Mouse (Mus musculus): ENCODE results near the gene Ttbk1. TPM values are rescaled to one million over a fixed set of nuclear protein-coding genes. Genes with fewer than 3 reads are reported as not detected.

The Ttbk1 gene
- 0.31 TPM for polyA plus RNA-seq (2017; shearing (Covaris generic))

DNA sequence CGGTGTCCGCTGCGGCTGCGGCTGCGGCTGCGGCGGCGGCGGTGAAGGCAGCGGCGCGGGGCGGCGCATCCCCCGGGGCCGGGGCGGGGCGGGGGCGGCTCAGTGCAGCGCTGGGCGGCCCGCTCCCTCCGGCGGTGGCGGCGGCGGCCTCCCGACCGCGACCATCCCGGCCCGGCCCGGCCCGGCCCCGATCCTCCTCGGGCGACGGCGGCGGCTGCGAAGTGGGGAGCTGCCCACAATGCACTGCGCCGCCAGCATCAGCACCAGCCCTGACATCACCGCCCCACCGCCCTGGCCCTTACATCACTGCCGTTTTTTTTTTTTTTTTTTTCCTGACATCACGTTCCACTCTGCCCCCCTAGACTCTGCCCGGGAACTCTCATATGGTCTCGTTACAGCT lies at the start of gene Ttbk1:
Ttbk1 (minus strand) TSS at position 245 of the 400 bp plus-strand sequence.

DNA sequence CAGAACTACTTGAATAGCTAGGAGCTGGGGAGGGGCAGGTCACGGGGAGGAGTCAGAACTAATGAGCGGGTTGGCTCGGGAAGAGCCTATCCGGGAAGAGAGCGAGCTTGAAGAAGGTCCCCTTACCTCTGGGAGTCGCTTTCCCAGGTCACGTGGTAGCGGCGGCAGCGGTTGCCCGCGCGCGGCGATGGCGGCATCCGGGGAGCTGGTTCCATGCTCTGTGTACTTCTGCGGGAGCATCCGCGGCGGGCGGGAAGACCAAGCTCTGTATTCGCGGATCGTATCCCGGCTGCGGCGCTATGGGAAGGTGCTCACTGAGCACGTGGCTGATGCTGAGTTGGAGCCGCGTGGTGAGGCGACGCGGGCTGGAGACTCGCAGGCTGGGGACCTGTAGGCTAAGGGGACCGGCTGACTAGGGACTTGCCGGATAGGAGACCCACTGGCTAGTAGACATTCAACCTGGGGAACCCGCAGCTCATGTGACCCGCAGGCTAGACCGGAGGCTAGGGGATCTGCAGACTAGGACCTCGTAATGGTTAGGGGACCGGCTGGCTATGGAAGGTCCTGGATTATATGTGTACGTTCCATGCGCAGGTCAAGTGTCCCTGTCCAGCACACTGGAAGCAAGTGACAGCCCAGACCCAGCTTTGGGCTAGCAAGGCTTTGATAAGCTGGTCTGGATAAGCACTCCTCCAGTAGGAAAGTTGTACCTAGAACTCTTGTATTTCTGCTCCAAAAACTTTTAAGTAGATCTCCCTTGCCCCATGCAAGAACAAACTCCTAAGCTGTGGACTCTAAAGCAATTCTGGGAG lies 9.4 kb upstream of the Ttbk1 start, which contains the start of gene Dnph1:
Dnph1 (plus strand) TSS at position 89 of the 812 bp plus-strand sequence.

DNA sequence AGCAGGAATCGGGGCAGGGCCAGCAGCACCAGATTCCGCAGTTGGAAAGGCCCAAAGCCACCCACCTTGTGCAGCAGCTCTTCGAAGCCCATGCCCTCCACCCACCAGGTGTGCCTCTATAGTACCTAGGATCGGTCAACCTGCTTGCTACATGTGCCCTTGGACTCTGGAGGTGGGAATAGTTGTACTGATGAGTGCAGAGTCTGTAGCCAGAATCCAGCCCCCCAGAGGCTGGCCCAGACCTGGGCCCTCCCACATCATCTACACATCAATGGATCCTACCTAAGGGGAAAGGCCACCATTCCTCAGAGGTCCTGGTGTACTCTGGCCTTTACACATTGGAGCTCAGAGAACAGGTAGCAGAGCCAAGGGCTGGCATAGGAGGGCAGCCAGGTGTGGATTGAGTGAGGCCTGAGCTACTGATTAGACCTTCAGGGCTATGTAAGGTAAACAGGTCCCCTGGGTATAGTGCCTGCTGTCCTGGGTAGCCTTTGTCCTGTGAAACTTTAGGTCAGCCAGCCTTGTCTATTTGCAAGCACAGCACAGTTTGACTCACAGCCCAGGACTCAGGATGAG lies 49.1 kb downstream of the Ttbk1 start, which contains the start of gene Slc22a7:
Slc22a7 (minus strand) TSS at position 160 of the 576 bp plus-strand sequence.

DNA sequence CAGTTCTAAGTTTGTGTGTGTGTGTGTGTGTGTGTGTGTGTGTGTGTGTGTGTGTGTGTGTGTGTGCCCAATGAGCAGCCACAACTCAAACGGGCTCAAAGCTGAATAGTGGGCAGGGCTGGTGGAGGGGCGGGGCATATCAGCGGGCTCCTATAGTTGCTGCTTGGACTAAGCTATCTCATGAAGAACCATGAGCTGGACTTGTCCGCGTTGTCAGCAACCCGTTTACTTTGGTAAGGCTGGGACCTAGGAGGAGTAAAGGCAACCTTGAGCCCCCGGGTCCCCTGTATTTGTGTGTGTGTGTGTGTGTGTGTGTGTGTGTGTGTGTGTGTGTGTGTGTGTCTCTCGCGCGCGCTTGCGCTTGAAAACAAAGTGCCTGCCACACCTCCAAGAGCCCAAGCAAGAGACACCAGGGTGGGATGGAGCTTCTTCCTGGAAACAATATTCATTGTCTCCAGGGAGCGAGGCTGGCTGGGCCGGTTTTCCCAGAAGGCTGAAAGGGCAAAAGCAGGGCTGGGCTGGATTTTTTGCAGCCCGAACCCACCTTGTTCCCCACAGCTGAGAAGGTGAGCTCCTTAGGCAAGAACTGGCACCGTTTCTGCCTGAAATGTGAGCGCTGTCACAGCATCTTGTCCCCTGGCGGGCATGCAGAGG lies 58.6 kb downstream of the Ttbk1 start, which contains the start of gene Crip3:
Crip3 (plus strand) TSS at position 166 of the 654 bp plus-strand sequence.

Other genes with a start within 250 kb of the Ttbk1 start
- 82.5 TPM for gene Polr1c, start 239.6 kb downstream of the Ttbk1 start, polyA plus RNA-seq (2017; shearing (Covaris generic))
- 145 TPM for gene Yipf3, start 239.6 kb downstream of the Ttbk1 start, polyA plus RNA-seq (2017; shearing (Covaris generic))
- gene Lrrc73, start 234.1 kb downstream of the Ttbk1 start, polyA plus RNA-seq (2017; shearing (Covaris generic)): not detected
- gene Tjap1, start 204.6 kb downstream of the Ttbk1 start, polyA plus RNA-seq (2017; shearing (Covaris generic)): 27.3 TPM
- not detected for gene Dlk2, start 190.3 kb downstream of the Ttbk1 start, polyA plus RNA-seq (2017; shearing (Covaris generic))
- 8.1 TPM for gene Abcc10, start 159.3 kb downstream of the Ttbk1 start, polyA plus RNA-seq (2017; shearing (Covaris generic))
- 1.6 TPM for gene Zfp318, start 103.9 kb downstream of the Ttbk1 start, polyA plus RNA-seq (2017; shearing (Covaris generic))
- not detected for gene Crip3, start 58.7 kb downstream of the Ttbk1 start, polyA plus RNA-seq (2017; shearing (Covaris generic))
- gene Slc22a7, start 49.2 kb downstream of the Ttbk1 start, polyA plus RNA-seq (2017; shearing (Covaris generic)): not detected
- gene Dnph1, start 9.0 kb upstream of the Ttbk1 start, polyA plus RNA-seq (2017; shearing (Covaris generic)): 6.6 TPM
- 10.7 TPM for gene Cul9, start 58.7 kb upstream of the Ttbk1 start, polyA plus RNA-seq (2017; shearing (Covaris generic))
- gene Srf, start 68.5 kb upstream of the Ttbk1 start, polyA plus RNA-seq (2017; shearing (Covaris generic)): 2.2 TPM
- not detected for gene Ptk7, start 141.8 kb upstream of the Ttbk1 start, polyA plus RNA-seq (2017; shearing (Covaris generic))
- gene Klc4, start 158.3 kb upstream of the Ttbk1 start, polyA plus RNA-seq (2017; shearing (Covaris generic)): 28.2 TPM
- gene Mrpl2, start 158.6 kb upstream of the Ttbk1 start, polyA plus RNA-seq (2017; shearing (Covaris generic)): 81.5 TPM
- 10.1 TPM for gene Cul7, start 162.7 kb upstream of the Ttbk1 start, polyA plus RNA-seq (2017; shearing (Covaris generic))
- 79.3 TPM for gene Rrp36, start 186.7 kb upstream of the Ttbk1 start, polyA plus RNA-seq (2017; shearing (Covaris generic))
- 182 TPM for gene Mea1, start 191.1 kb upstream of the Ttbk1 start, polyA plus RNA-seq (2017; shearing (Covaris generic))
- 91.9 TPM for gene Klhdc3, start 193.2 kb upstream of the Ttbk1 start, polyA plus RNA-seq (2017; shearing (Covaris generic))
- 51.8 TPM for gene Ppp2r5d, start 217.4 kb upstream of the Ttbk1 start, polyA plus RNA-seq (2017; shearing (Covaris generic))
- 2.9 TPM for gene Pex6, start 223.8 kb upstream of the Ttbk1 start, polyA plus RNA-seq (2017; shearing (Covaris generic))
- 0.61 TPM for gene Gnmt, start 241.5 kb upstream of the Ttbk1 start, polyA plus RNA-seq (2017; shearing (Covaris generic))